In genomic region chr12:79887225-79887886, GRCm38 (mm10) we compare ENCODE assay signal across 9 mouse cellular contexts.
A peak's percentile ranks its signal among the peaks of the same experiment; 100 is the strongest.
DNase-seq lines count a peak whose midpoint lies in the region; ATAC-seq and TF ChIP-seq lines count a peak whose summit lies in the region.
"Had no signal": no experiment of that assay in that cellular context is flagged by ENCODE, and none has a peak within 500 bp of the region (broad histone marks: within the 10 kb centered on the region; RNA-seq: fewer than 3 reads in every experiment).

No protein-coding gene starts in this region.

- WGBS in midbrain, postnatal 0 days: 57% methylated on average over 12 of the region's 12 CpGs
- 59% methylated on average over 12 of the region's 12 CpGs for WGBS in midbrain, embryonic 13.5 days

- H3K36me3 ChIP-seq in midbrain, postnatal 0 days (ENCODE audit: insufficient read depth, low read length): no peaks in the 10 kb centered on the region
- H3K36me3 ChIP-seq in midbrain, embryonic 13.5 days: no peaks in the 10 kb centered on the region
- H3K36me3 ChIP-seq in myocyte (ENCODE audit: control insufficient read depth, insufficient read depth): no peaks in the 10 kb centered on the region

- no peaks in the 10 kb centered on the region for H3K9me3 ChIP-seq in midbrain, postnatal 0 days (ENCODE audit: low read length)
- H3K9me3 ChIP-seq in midbrain, embryonic 13.5 days: no peaks in the 10 kb centered on the region

- DNase-seq in midbrain, postnatal 0 days (ENCODE audit: low spot score): peak; percentile 66
- peak; percentile 78 to 88 for DNase-seq in gastrocnemius, postnatal 36 days
- peak; percentile 78 for DNase-seq in kidney, adult 9 months
- DNase-seq in frontal cortex, postnatal 25 days (ENCODE audit: low spot score in 2 of 2): no peak
- DNase-seq in layer of hippocampus, adult 2 months (ENCODE audit: low spot score in 2 of 2): no peak
- no peak for DNase-seq in left cerebral cortex, adult 9 months (ENCODE audit: low spot score in 2 of 2)

- TF ChIP-seq POLR2A in myocyte (IDR thresholded peaks at IDR 0.05; ENCODE audit: insufficient read length, low read depth): peak; percentile 61

- H3K4me2 ChIP-seq in midbrain, postnatal 0 days (ENCODE audit: low read depth, low read length, poor library complexity, severe bottlenecking): no peak overlapping the region
- H3K4me2 ChIP-seq in midbrain, embryonic 13.5 days (replicated peaks): no peak overlapping the region
- H3K4me2 ChIP-seq in myocyte (ENCODE audit: low read depth): peak overlapping the region; percentile 54

- no peak for TF ChIP-seq CTCF in midbrain, postnatal 0 days (IDR thresholded peaks at IDR 0.05)
- TF ChIP-seq CTCF in layer of hippocampus, adult 2 months (conservative IDR thresholded peaks at IDR 0.05): no peak

- H3K27me3 ChIP-seq in midbrain, postnatal 0 days (ENCODE audit: insufficient read depth, low read length): no peaks in the 10 kb centered on the region
- no peaks in the 10 kb centered on the region for H3K27me3 ChIP-seq in midbrain, embryonic 13.5 days
- H3K27me3 ChIP-seq in myocyte (ENCODE audit: control insufficient read depth, insufficient read depth, insufficient read length): no peaks in the 10 kb centered on the region

- H3K79me2 ChIP-seq in myocyte (ENCODE audit: control insufficient read depth, insufficient read depth): no peaks in the 10 kb centered on the region

- no peak overlapping the region for H3K4me3 ChIP-seq in midbrain, postnatal 0 days (ENCODE audit: low read depth, low read length)
- no peak overlapping the region for H3K4me3 ChIP-seq in midbrain, embryonic 13.5 days (replicated peaks)
- H3K4me3 ChIP-seq in myocyte: no peak overlapping the region
- H3K4me3 ChIP-seq in layer of hippocampus, adult 2 months: no peak overlapping the region

- H3K9ac ChIP-seq in midbrain, postnatal 0 days (replicated peaks; ENCODE audit: low read length, poor library complexity, severe bottlenecking): no peak overlapping the region
- no peak overlapping the region for H3K9ac ChIP-seq in midbrain, embryonic 13.5 days (replicated peaks)

- H3K4me1 ChIP-seq in midbrain, postnatal 0 days (ENCODE audit: insufficient read depth, low read length): no peaks in the 10 kb centered on the region
- peaks cover 13% of the 10 kb centered on the region for H3K4me1 ChIP-seq in midbrain, embryonic 13.5 days (replicated peaks)

- H3ac ChIP-seq in myocyte (ENCODE audit: control insufficient read depth, insufficient read length): no peak overlapping the region

- intact Hi-C loops in gastrocnemius, postnatal 36 days (cut with DNase I): loop anchor here (5.0 kb wide), 3 partner anchors 80 to 275 kb away; no protein-coding TSS in a partner anchor

- ATAC-seq in midbrain, postnatal 0 days (ENCODE audit: low FRiP score): no peak
- ATAC-seq in midbrain, embryonic 13.5 days: no peak

- H3K27ac ChIP-seq in midbrain, postnatal 0 days (ENCODE audit: low read depth, low read length): no peak overlapping the region
- no peak overlapping the region for H3K27ac ChIP-seq in midbrain, embryonic 13.5 days
- no peak overlapping the region for H3K27ac ChIP-seq in layer of hippocampus, adult 2 months
- H3K27ac ChIP-seq: macrophage had no signal

TF ChIP-seq in myocyte, 11 proteins besides CTCF, POLR2A, EP300 and RAD21:
- TF ChIP-seq REST (IDR thresholded peaks at IDR 0.05; ENCODE audit: insufficient read depth, insufficient read length): no peak
- no peak for TF ChIP-seq POLR2AphosphoS2 (IDR thresholded peaks at IDR 0.05; ENCODE audit: insufficient read length, low read depth)
- no peak for TF ChIP-seq E2F4 (IDR thresholded peaks at IDR 0.05; ENCODE audit: insufficient read depth)
- no peak for TF ChIP-seq USF1 (IDR thresholded peaks at IDR 0.05; ENCODE audit: low read depth)
- no peak for TF ChIP-seq CEBPB (IDR thresholded peaks at IDR 0.05; ENCODE audit: insufficient read depth, poor library complexity, severe bottlenecking)
- no peak for TF ChIP-seq TCF12 (IDR thresholded peaks at IDR 0.05; ENCODE audit: insufficient read depth, poor library complexity, severe bottlenecking)
- TF ChIP-seq TCF3 (IDR thresholded peaks at IDR 0.05; ENCODE audit: insufficient read length, low read depth): no peak
- TF ChIP-seq MAX (IDR thresholded peaks at IDR 0.05; ENCODE audit: low read depth): no peak
- no peak for TF ChIP-seq MYOG (IDR thresholded peaks at IDR 0.05; ENCODE audit: control insufficient read depth in 1 of 3, insufficient read depth in 1 of 3, insufficient read length in 2 of 3, low read depth in 2 of 3)
- no peak for TF ChIP-seq SRF (IDR thresholded peaks at IDR 0.05; ENCODE audit: control insufficient read depth, insufficient read length, low read depth)
TF ChIP-seq in myocyte: peak in this region for 0.

Comparison
In these comparisons a context has a peak if more than half of its experiments do, and no peak if none do; other contexts are left out.
1. DNase-seq: peak in midbrain, postnatal 0 days (single experiment), gastrocnemius, postnatal 36 days (2 of 2) and kidney, adult 9 months (single experiment); none in frontal cortex, postnatal 25 days (0 of 2), layer of hippocampus, adult 2 months (0 of 2) and left cerebral cortex, adult 9 months (0 of 2).